Mouse (Mus musculus) left cerebral cortex, adult 6 months (tissue): ENCODE data around the gene Ascc2. TPM values are rescaled to one million over a fixed set of nuclear protein-coding genes. Genes with fewer than 3 reads are reported as not detected.

Experiments
- long read RNA-seq, 2 experiments: library from polyadenylated mRNA; unstranded; transcript quantifications; one replicate each; pipeline ENCODE4 v2.0.0; 2019 to 2020
- polyA plus RNA-seq: library from polyadenylated mRNA; unstranded; fragments of <200 nt; fragmentation: Nextera tagmentation; gene quantifications from 2 replicates; pipeline ENCODE4 v1.2.3, GENCODE M21; 2021

Gene Ascc2
- 5.9 and 6.4 TPM in 2 replicates for polyA plus RNA-seq
- long read RNA-seq, experiment 1, transcript Ascc2-201 (20 exons, 2,650 nt): major isoform, 19 of 40 reads
- long read RNA-seq, experiment 1, partial matches to known transcripts: 7 of 40 reads
- long read RNA-seq, experiment 1, other reads (novel, unspliced or antisense): 14 of 40 reads
- long read RNA-seq, experiment 2, partial matches to known transcripts: 4 of 13 reads
- long read RNA-seq, experiment 2, other reads (novel, unspliced or antisense): 8 of 13 reads

DNA sequence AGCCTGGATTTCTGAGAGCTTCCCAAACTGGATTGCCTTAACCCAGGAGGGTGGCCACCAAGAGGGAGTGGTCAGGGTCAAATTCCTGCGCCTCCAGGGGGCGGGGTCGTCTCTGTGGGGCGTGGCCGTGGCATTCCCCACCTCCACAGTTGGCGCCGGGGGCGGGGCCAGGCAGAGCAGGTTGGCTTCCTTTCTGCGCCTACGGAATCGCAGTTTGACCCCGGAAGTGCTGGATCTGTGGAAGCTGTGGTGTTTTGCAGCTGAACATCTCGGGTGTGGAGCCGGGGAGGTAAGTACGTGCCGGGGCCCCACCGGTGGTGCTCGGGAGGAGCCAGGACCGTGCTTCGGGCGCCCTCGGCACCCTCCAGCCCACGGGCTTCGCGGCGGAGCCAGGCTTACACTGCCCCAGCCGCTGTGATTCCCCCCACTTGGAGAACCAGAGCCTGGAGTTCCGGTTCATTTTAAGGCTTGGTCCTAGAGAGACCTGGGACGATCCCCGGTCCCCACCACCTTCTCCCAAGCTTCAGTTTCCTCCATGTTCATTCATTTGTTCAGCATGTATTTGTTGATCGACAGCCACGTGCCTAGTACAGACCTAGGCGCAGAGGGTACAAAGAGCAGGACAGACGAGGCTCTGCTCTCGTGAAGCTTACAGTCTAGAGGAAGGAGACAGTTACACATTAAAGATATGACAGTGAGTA lies at the start of gene Ascc2:
TSS of gene Ascc2 (plus strand) at position 214 of the 701 bp plus-strand sequence.

DNA sequence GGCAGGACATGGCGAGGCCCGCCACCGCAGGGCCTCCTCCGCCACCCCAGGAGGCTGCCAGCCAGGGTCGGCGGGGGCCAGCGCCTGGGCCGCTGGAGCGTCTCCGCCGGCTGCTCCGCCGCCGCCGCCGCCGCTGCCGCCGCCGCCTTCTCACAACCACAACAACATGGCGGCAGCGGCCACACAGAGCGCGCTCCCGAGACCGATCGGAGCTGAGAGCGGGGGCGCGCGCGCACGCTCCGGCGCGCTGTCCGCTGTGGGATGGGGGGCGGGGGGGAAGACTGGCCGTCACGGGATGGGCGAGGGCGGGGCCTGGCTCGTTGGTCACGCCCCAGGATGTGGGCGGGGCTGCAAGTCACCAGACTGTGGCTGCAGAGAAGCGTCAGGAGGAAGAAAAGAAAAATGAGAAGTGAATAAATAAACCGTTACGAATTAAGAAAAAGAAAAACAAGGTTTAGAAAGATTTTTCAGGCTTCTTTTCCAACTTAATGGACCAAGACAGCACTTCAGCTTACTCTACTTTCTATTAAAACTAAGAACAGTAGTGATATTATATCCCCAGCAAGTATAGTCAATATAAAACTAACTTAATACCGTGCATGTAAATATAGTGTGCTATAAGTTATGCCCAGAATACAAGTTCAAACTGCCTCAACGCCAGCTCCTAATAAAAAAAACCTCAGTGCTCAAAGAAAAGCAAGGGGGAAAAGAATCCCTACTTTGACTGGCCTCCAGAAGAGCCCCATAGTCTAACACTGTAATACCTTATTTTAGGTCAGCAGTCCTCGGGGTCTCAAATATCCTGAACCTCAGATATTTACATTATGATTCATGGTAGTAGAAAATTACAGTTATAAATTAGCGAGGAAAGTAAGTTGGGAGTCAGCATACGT lies 42.7 kb upstream of the Ascc2 start, which contains the start of gene Mtmr3:
TSS of gene Mtmr3 (minus strand) at position 256 of the 893 bp plus-strand sequence.

DNA sequence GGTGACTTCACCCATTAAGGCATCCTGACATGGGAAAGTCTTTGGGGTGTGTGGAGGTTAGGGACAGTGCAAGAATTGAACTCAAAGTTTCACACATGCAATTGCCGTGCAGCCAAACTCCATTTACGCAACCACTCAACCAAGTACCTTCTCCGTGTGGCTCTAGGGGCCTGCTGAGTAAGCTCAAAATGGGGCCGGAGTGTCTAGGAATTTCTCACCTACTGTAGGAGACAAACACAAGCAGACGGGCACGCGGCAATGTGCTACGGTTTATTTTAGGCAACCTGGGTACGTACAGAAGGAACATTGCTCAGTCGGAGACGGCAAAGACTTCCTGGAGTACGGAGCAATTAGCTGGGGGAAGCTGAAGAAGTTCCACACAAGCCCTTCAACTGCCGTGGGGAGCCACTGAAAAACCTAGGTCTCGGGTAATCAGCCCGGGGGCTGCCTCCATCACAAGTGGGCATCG lies 17.5 kb upstream of the Ascc2 start, which contains the start of gene Gm11032:
TSS of gene Gm11032 (plus strand) at position 51 of the 469 bp plus-strand sequence.

DNA sequence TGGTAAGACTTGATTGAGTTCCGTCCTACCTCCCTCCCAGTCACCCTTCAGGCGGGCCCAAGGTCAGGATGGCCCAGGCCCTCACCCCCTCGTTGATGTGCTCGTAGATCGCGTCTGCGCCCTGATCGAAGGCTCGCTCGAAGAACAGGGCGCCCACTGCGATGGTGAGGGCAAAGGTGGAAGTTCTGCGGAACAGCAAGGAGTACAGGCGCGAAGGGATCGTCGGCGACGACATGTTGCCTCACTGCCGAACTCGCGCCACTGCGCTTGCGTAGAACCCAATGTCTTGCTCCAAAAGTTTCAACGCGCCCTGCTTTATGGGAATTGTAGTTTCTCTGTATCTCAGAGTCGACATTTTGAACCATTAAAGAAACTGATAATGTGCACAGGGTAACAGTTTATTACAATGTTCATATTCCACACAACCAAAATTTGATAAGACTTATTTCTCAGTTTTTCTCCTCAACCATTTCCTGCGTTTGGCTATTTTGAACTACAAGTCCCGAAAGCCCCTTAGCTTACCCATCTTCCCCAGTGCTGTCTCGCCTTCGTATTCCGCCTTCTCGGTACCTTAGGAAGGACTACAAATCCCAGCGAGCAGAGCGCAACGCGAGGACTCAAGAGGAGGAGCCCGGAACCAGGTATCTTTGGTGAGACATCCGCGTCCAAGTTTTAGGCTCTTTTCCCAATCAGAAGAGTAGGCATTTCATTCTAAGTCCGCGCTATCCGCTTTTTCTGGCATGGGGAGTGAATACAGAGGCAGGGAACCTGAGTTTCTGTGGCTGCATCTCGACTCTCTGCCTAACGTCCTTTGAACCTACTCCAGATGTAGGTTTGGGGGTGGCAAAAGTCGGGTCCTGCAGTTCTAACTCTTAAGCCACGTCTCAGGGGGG lies 66.8 kb downstream of the Ascc2 start, which contains the start of the genes Uqcr10 and Zmat5:
TSS of gene Uqcr10 (minus strand) at position 271 of the 893 bp plus-strand sequence.
TSS of gene Zmat5 (plus strand) at position 607 of the 893 bp plus-strand sequence.

Other genes starting within 250 kb of the Ascc2 start
- gene Hormad2, start 196.6 kb upstream of the Ascc2 start, polyA plus RNA-seq: 0.08 TPM in 1 of 2 replicates, not detected in the other
- gene Mtmr3, start 42.9 kb upstream of the Ascc2 start, polyA plus RNA-seq: 9.4 and 19.7 TPM in 2 replicates
- not detected in 2 replicates for gene Gm11032, start 17.7 kb upstream of the Ascc2 start, polyA plus RNA-seq
- 1,504 and 1,601 TPM in 2 replicates for gene Uqcr10, start 66.6 kb downstream of the Ascc2 start, polyA plus RNA-seq
- 70.5 and 71.0 TPM in 2 replicates for gene Zmat5, start 66.9 kb downstream of the Ascc2 start, polyA plus RNA-seq
- 5.8 and 8.6 TPM in 2 replicates for gene Cabp7, start 109.0 kb downstream of the Ascc2 start, polyA plus RNA-seq
- gene Nf2, start 211.8 kb downstream of the Ascc2 start, polyA plus RNA-seq: 13.8 and 16.3 TPM in 2 replicates
- gene Nipsnap1, start 236.2 kb downstream of the Ascc2 start, polyA plus RNA-seq: 75.9 and 133 TPM in 2 replicates